Mouse (Mus musculus): ENCODE measurements at regions not wholly inside any gene's neighbourhood (a gene's known extent, or its start where the extent isn't known, plus 50 kb on each side); places are given as distances from the start of the nearest gene placed in this dataset.

DNA sequence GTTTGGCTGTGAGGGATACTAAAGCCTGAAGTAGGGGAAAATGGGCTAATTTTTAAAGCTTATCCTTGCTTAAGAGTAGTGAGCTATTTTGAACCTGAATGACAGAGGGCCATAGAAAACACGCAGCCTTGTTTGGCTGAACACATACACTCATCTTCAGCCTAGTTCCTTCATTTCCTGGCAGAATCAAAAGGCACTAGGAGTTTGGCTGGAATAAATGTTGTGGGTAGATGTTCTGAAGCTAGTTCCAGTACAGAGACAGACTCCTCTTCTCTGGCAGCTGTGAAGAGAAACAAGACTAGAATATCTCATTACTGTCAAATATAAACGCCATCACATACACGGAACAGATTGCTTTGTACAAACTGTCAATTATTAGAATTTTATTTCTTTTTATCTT lies 809.5 kb downstream of the Car8 start:
- H3K27ac ChIP-seq (replicated peaks in 1 of 2; ENCODE audit: control insufficient read depth in 1 of 2, insufficient read depth in 1 of 2, low read depth in 2 of 2, low read length in 2 of 2): no peak overlapping the region
- H3K27me3 ChIP-seq (ENCODE audit: control insufficient read depth, insufficient read depth, low read length): no peaks in the 10 kb centered on the region
- ATAC-seq (ENCODE audit: insufficient number of reproducible peaks, insufficient read depth, low FRiP score, low read depth): no peak
- no peaks in the 10 kb centered on the region for H3K36me3 ChIP-seq (ENCODE audit: control insufficient read depth, insufficient read depth, low read length)
- WGBS: 86% methylated on average over 3 of the region's 3 CpGs
- H3K9ac ChIP-seq (ENCODE audit: low read length): no peak overlapping the region
- H3K4me3 ChIP-seq (ENCODE audit: control insufficient read depth in 1 of 2, insufficient read depth in 1 of 2, low read depth in 1 of 2, low read length in 2 of 2): no peak overlapping the region
- H3K4me2 ChIP-seq (ENCODE audit: low read length): no peak overlapping the region
- H3K9me3 ChIP-seq (ENCODE audit: control insufficient read depth, low read length): no peaks in the 10 kb centered on the region
- H3K4me1 ChIP-seq (ENCODE audit: control insufficient read depth in 2 of 2, insufficient read depth in 2 of 2, low read length in 2 of 2): no peaks in the 10 kb centered on the region

GRCm38 (mm10) chr4:7424081-7424480 lies 814.8 kb downstream of the Car8 start:
- no peaks in the 10 kb centered on the region for H3K36me3 ChIP-seq (ENCODE audit: control insufficient read depth, insufficient read depth, low read length)
- no peaks in the 10 kb centered on the region for H3K4me1 ChIP-seq (ENCODE audit: control insufficient read depth in 2 of 2, insufficient read depth in 2 of 2, low read length in 2 of 2)
- no peak overlapping the region for H3K9ac ChIP-seq (ENCODE audit: low read length)
- no peaks in the 10 kb centered on the region for H3K9me3 ChIP-seq (ENCODE audit: control insufficient read depth, low read length)
- no peak for ATAC-seq (ENCODE audit: insufficient number of reproducible peaks, insufficient read depth, low FRiP score, low read depth)
- H3K4me2 ChIP-seq (ENCODE audit: low read length): no peak overlapping the region
- no peak overlapping the region for H3K27ac ChIP-seq (replicated peaks in 1 of 2; ENCODE audit: control insufficient read depth in 1 of 2, insufficient read depth in 1 of 2, low read depth in 2 of 2, low read length in 2 of 2)
- no peak overlapping the region for H3K4me3 ChIP-seq (ENCODE audit: control insufficient read depth in 1 of 2, insufficient read depth in 1 of 2, low read depth in 1 of 2, low read length in 2 of 2)
- no peaks in the 10 kb centered on the region for H3K27me3 ChIP-seq (ENCODE audit: control insufficient read depth, insufficient read depth, low read length)

DNA sequence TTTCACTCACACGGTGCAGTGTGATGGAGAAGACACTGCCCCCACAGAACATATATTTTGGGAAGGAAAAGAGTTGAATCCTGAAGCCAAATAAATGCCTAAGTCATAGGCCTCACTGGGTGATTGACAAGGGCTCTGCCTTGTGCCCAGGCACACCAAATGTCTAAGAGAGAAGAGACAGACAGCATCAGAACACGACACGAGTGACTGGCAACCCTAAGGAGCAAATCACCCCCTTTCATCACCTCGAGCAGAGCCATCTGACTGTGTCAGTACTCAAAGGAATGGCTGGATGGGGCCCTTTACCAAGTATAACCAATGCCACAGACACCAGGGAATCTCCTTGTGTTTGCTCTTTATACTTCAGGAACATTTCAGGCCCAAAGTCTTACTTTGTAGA lies 815.6 kb downstream of the Car8 start:
- Histone ChIP-seq H3K4me2 (ENCODE audit: low read length) (no peak overlapping the region), H3K9ac (ENCODE audit: low read length) (no peak overlapping the region), H3K36me3 (ENCODE audit: control insufficient read depth, insufficient read depth, low read length) (no peaks in the 10 kb centered on the region), H3K9me3 (ENCODE audit: control insufficient read depth, low read length) (no peaks in the 10 kb centered on the region), H3K27ac (replicated peaks in 1 of 2; ENCODE audit: control insufficient read depth in 1 of 2, insufficient read depth in 1 of 2, low read depth in 2 of 2, low read length in 2 of 2) (no peak overlapping the region), H3K27me3 (ENCODE audit: control insufficient read depth, insufficient read depth, low read length) (no peaks in the 10 kb centered on the region), H3K4me1 (ENCODE audit: control insufficient read depth in 2 of 2, insufficient read depth in 2 of 2, low read length in 2 of 2) (no peaks in the 10 kb centered on the region), H3K4me3 (ENCODE audit: control insufficient read depth in 1 of 2, insufficient read depth in 1 of 2, low read depth in 1 of 2, low read length in 2 of 2) (no peak overlapping the region)
- no peak for ATAC-seq (ENCODE audit: insufficient number of reproducible peaks, insufficient read depth, low FRiP score, low read depth)
- WGBS: 46% methylated on average over 4 of the region's 4 CpGs

DNA sequence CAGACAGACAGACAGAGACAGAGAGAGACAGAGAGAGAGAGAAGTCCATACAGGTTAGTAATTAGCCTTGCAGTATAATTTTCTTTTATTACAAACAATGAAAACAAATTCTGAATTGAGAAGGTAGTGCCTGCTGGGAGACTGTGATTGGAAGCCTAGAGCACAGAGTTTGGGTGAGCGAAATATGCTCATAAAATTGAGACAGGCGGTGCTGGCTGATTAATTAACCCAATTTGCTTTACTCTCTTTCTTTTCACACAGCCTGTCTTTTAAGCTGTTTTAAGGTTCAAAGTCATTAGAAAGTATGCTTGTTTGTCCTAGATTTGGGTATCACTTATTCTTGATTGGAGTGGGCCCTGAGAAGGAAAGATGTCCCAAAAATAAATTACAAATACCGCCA lies 816.1 kb downstream of the Car8 start:
- Histone ChIP-seq H3K4me1 (ENCODE audit: control insufficient read depth in 2 of 2, insufficient read depth in 2 of 2, low read length in 2 of 2) (no peaks in the 10 kb centered on the region), H3K4me2 (ENCODE audit: low read length) (no peak overlapping the region), H3K27me3 (ENCODE audit: control insufficient read depth, insufficient read depth, low read length) (no peaks in the 10 kb centered on the region), H3K27ac (replicated peaks in 1 of 2; ENCODE audit: control insufficient read depth in 1 of 2, insufficient read depth in 1 of 2, low read depth in 2 of 2, low read length in 2 of 2) (no peak overlapping the region), H3K9ac (ENCODE audit: low read length) (no peak overlapping the region), H3K4me3 (ENCODE audit: control insufficient read depth in 1 of 2, insufficient read depth in 1 of 2, low read depth in 1 of 2, low read length in 2 of 2) (no peak overlapping the region), H3K9me3 (ENCODE audit: control insufficient read depth, low read length) (no peaks in the 10 kb centered on the region), H3K36me3 (ENCODE audit: control insufficient read depth, insufficient read depth, low read length) (no peaks in the 10 kb centered on the region)
- no peak for ATAC-seq (ENCODE audit: insufficient number of reproducible peaks, insufficient read depth, low FRiP score, low read depth)
- WGBS: 90% methylated on average over 3 of the region's 3 CpGs

DNA sequence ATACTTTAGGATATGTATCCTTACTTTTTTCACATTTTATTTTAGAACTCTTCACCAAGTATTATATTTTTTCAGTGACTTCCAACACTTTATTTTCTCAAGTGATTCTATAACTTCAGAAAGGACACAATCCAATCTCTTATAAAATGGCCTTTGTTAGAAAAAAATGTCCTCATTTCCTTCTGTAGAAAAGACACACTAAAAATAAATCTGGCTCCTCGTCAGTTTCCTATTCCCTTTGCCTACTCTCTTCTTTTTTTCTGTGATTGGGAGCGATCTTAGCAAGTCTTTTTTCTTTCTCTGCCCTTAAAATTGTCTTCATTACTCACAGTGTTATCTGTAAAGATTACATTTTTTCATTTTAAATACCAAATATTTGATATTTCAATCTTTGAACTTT lies 824.5 kb downstream of the Car8 start:
- no peaks in the 10 kb centered on the region for H3K4me1 ChIP-seq (ENCODE audit: control insufficient read depth in 2 of 2, insufficient read depth in 2 of 2, low read length in 2 of 2)
- no peak overlapping the region for H3K4me2 ChIP-seq (ENCODE audit: low read length)
- H3K36me3 ChIP-seq (ENCODE audit: control insufficient read depth, insufficient read depth, low read length): no peaks in the 10 kb centered on the region
- no peak overlapping the region for H3K9ac ChIP-seq (ENCODE audit: low read length)
- H3K9me3 ChIP-seq (ENCODE audit: control insufficient read depth, low read length): no peaks in the 10 kb centered on the region
- H3K27ac ChIP-seq (replicated peaks in 1 of 2; ENCODE audit: control insufficient read depth in 1 of 2, insufficient read depth in 1 of 2, low read depth in 2 of 2, low read length in 2 of 2): no peak overlapping the region
- ATAC-seq (ENCODE audit: insufficient number of reproducible peaks, insufficient read depth, low FRiP score, low read depth): no peak
- H3K27me3 ChIP-seq (ENCODE audit: control insufficient read depth, insufficient read depth, low read length): no peaks in the 10 kb centered on the region
- WGBS: 41% methylated on average over 2 of the region's 2 CpGs
- no peak overlapping the region for H3K4me3 ChIP-seq (ENCODE audit: control insufficient read depth in 1 of 2, insufficient read depth in 1 of 2, low read depth in 1 of 2, low read length in 2 of 2)

DNA sequence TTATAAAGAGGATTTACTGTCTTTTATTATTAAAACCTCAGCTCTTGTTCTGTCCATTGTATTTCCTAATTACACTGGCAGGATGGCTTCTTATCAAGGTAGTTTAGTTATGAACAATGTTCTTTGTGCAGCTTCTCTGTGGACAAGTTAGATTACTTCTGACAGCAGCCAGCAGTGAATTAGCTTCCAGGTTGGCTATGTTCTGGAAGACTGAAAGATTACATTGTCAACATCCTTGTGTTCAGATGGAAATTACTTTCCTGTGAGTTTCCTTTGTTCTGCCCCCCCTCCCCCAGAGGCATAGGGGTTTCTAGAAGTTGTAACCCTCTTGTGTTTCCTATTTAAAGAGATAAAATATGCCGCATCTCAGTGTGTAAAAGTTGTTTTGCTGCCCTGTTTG lies 846.1 kb downstream of the Car8 start:
- no peaks in the 10 kb centered on the region for H3K36me3 ChIP-seq (ENCODE audit: control insufficient read depth, insufficient read depth, low read length)
- H3K4me2 ChIP-seq (ENCODE audit: low read length): no peak overlapping the region
- no peaks in the 10 kb centered on the region for H3K4me1 ChIP-seq (ENCODE audit: control insufficient read depth in 2 of 2, insufficient read depth in 2 of 2, low read length in 2 of 2)
- no peak overlapping the region for H3K4me3 ChIP-seq (ENCODE audit: control insufficient read depth in 1 of 2, insufficient read depth in 1 of 2, low read depth in 1 of 2, low read length in 2 of 2)
- H3K9me3 ChIP-seq (ENCODE audit: control insufficient read depth, low read length): no peaks in the 10 kb centered on the region
- ATAC-seq (ENCODE audit: insufficient number of reproducible peaks, insufficient read depth, low FRiP score, low read depth): no peak
- H3K9ac ChIP-seq (ENCODE audit: low read length): no peak overlapping the region
- H3K27me3 ChIP-seq (ENCODE audit: control insufficient read depth, insufficient read depth, low read length): no peaks in the 10 kb centered on the region
- H3K27ac ChIP-seq (replicated peaks in 1 of 2; ENCODE audit: control insufficient read depth in 1 of 2, insufficient read depth in 1 of 2, low read depth in 2 of 2, low read length in 2 of 2): no peak overlapping the region
- 42% methylated on average over 1 of the region's 1 CpGs for WGBS

- H3K27me3 ChIP-seq (ENCODE audit: control insufficient read depth, insufficient read depth, low read length): no peaks in the 10 kb centered on the region
- WGBS: 79% methylated on average over 7 of the region's 7 CpGs
- H3K9me3 ChIP-seq (ENCODE audit: control insufficient read depth, low read length): no peaks in the 10 kb centered on the region
- no peak overlapping the region for H3K27ac ChIP-seq (replicated peaks in 1 of 2; ENCODE audit: control insufficient read depth in 1 of 2, insufficient read depth in 1 of 2, low read depth in 2 of 2, low read length in 2 of 2)
- no peaks in the 10 kb centered on the region for H3K4me1 ChIP-seq (ENCODE audit: control insufficient read depth in 2 of 2, insufficient read depth in 2 of 2, low read length in 2 of 2)
- H3K4me3 ChIP-seq (ENCODE audit: control insufficient read depth in 1 of 2, insufficient read depth in 1 of 2, low read depth in 1 of 2, low read length in 2 of 2): no peak overlapping the region
- H3K4me2 ChIP-seq (ENCODE audit: low read length): no peak overlapping the region
- no peaks in the 10 kb centered on the region for H3K36me3 ChIP-seq (ENCODE audit: control insufficient read depth, insufficient read depth, low read length)
- H3K9ac ChIP-seq (ENCODE audit: low read length): no peak overlapping the region
- no peak for ATAC-seq (ENCODE audit: insufficient number of reproducible peaks, insufficient read depth, low FRiP score, low read depth)
These were observed 847.2 kb downstream of the Car8 start for GRCm38 (mm10) chr4:7391596-7391995.

DNA sequence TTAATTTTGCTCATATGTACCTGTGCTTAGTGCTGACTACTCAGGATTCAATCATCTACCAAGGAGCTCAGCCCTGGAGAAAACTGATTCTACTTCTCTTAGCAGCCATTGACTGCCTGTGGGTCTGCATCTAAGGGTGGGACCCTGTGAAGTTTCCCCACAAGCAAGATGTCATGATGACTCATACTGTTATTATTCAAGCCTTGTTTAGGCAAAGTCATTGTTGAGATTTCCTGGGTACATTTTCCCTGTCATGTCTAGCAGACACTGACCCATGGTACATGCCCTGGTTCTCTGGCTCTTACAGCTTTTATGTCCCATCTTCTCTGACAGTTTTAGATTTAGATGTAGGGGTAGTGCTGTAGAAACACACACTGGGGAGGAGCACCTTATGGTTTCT lies 853.8 kb downstream of the Car8 start:
- Histone ChIP-seq H3K4me2 (ENCODE audit: low read length) (no peak overlapping the region), H3K4me1 (ENCODE audit: control insufficient read depth in 2 of 2, insufficient read depth in 2 of 2, low read length in 2 of 2) (no peaks in the 10 kb centered on the region), H3K9me3 (ENCODE audit: control insufficient read depth, low read length) (no peaks in the 10 kb centered on the region), H3K27ac (replicated peaks in 1 of 2; ENCODE audit: control insufficient read depth in 1 of 2, insufficient read depth in 1 of 2, low read depth in 2 of 2, low read length in 2 of 2) (no peak overlapping the region), H3K36me3 (ENCODE audit: control insufficient read depth, insufficient read depth, low read length) (no peaks in the 10 kb centered on the region), H3K27me3 (ENCODE audit: control insufficient read depth, insufficient read depth, low read length) (no peaks in the 10 kb centered on the region), H3K9ac (ENCODE audit: low read length) (no peak overlapping the region), H3K4me3 (ENCODE audit: control insufficient read depth in 1 of 2, insufficient read depth in 1 of 2, low read depth in 1 of 2, low read length in 2 of 2) (no peak overlapping the region)
- ATAC-seq (ENCODE audit: insufficient number of reproducible peaks, insufficient read depth, low FRiP score, low read depth): no peak

Data from heart, embryonic 14.5 days (tissue).